9 mouse cellular contexts compared by ENCODE assay signal in genomic region chr16:4602189-4602588, GRCm38 (mm10). TPM values are rescaled to one million over a fixed set of nuclear protein-coding genes. Genes with fewer than 3 reads are reported as not detected.
DNase-seq lines count a peak whose midpoint lies in the region; ATAC-seq lines count a peak whose summit lies in the region.
"Had no signal": no experiment of that assay in that cellular context is flagged by ENCODE, and none has a peak within 500 bp of the region (broad histone marks: within the 10 kb centered on the region; RNA-seq: fewer than 3 reads in every experiment).

No protein-coding gene starts in this region.

- no peak overlapping the region for H3K4me3 ChIP-seq in midbrain, embryonic 12.5 days
- no peak overlapping the region for H3K4me3 ChIP-seq in midbrain, embryonic 16.5 days (ENCODE audit: low read depth, low read length)
- no peak overlapping the region for H3K4me3 ChIP-seq in stomach, embryonic 16.5 days (replicated peaks; ENCODE audit: low read length)
- H3K4me3 ChIP-seq: left cerebral cortex, adult 2 months had no signal

- no peak overlapping the region; the same call in 1 of the 2 replicates for H3K9ac ChIP-seq in midbrain, embryonic 12.5 days (replicated peaks)
- H3K9ac ChIP-seq in midbrain, embryonic 16.5 days (ENCODE audit: low read depth, low read length) = no peak overlapping the region
- H3K9ac ChIP-seq in stomach, embryonic 16.5 days (ENCODE audit: low read length) = peak overlapping the region; percentile 56

- ATAC-seq in midbrain, embryonic 12.5 days (ENCODE audit: low FRiP score, low read depth) = no peak
- ATAC-seq in midbrain, embryonic 16.5 days = no peak
- ATAC-seq in stomach, embryonic 16.5 days (ENCODE audit: insufficient read depth, low FRiP score) = peak; percentile 19; the same call in 1 of the 2 replicates

- H3K9me3 ChIP-seq in midbrain, embryonic 12.5 days = no peaks in the 10 kb centered on the region
- H3K9me3 ChIP-seq in midbrain, embryonic 16.5 days (replicated peaks; ENCODE audit: control insufficient read depth, low read length, poor library complexity, severe bottlenecking) = no peaks in the 10 kb centered on the region
- H3K9me3 ChIP-seq in stomach, embryonic 16.5 days (replicated peaks; ENCODE audit: control insufficient read depth, low read length) = no peaks in the 10 kb centered on the region

- H3K4me1 ChIP-seq in midbrain, embryonic 12.5 days = peaks cover 98% of the 10 kb centered on the region
- H3K4me1 ChIP-seq in midbrain, embryonic 16.5 days (ENCODE audit: control insufficient read depth, insufficient read depth, low read length) = peaks cover 32% of the 10 kb centered on the region
- H3K4me1 ChIP-seq in stomach, embryonic 16.5 days (ENCODE audit: control insufficient read depth, insufficient read depth, low read length) = peaks cover 81% of the 10 kb centered on the region

- WGBS in midbrain, embryonic 12.5 days = 20% methylated on average over 3 of the region's 3 CpGs
- 19% methylated on average over 3 of the region's 3 CpGs for WGBS in midbrain, embryonic 16.5 days
- 19% methylated on average over 3 of the region's 3 CpGs for WGBS in stomach, embryonic 16.5 days

- H3K27ac ChIP-seq in midbrain, embryonic 12.5 days (replicated peaks) = peak overlapping the region; percentile 54
- H3K27ac ChIP-seq in midbrain, embryonic 16.5 days (ENCODE audit: low read length) = no peak overlapping the region
- peak overlapping the region; percentile 39 for H3K27ac ChIP-seq in stomach, embryonic 16.5 days (ENCODE audit: low read length)
- H3K27ac ChIP-seq: left cerebral cortex, adult 2 months had no signal

- no peaks in the 10 kb centered on the region for H3K27me3 ChIP-seq in midbrain, embryonic 12.5 days
- no peaks in the 10 kb centered on the region for H3K27me3 ChIP-seq in midbrain, embryonic 16.5 days (ENCODE audit: control insufficient read depth, insufficient read depth, low read depth, low read length)
- no peaks in the 10 kb centered on the region for H3K27me3 ChIP-seq in stomach, embryonic 16.5 days (ENCODE audit: control insufficient read depth, insufficient read depth, low read length)

- H3K36me3 ChIP-seq in midbrain, embryonic 12.5 days = no peaks in the 10 kb centered on the region
- no peaks in the 10 kb centered on the region for H3K36me3 ChIP-seq in midbrain, embryonic 16.5 days (ENCODE audit: control insufficient read depth, insufficient read depth, low read length)
- H3K36me3 ChIP-seq in stomach, embryonic 16.5 days (ENCODE audit: control insufficient read depth, insufficient read depth, low read length) = no peaks in the 10 kb centered on the region

- 0 out of 2 replicates have a peak overlapping the region, but pooled peaks have one; percentile 0 for H3K4me2 ChIP-seq in midbrain, embryonic 12.5 days (replicated peaks)
- no peak overlapping the region for H3K4me2 ChIP-seq in midbrain, embryonic 16.5 days (ENCODE audit: low read length)
- 0 out of 2 replicates have a peak overlapping the region, but pooled peaks have one; percentile 7 for H3K4me2 ChIP-seq in stomach, embryonic 16.5 days (ENCODE audit: low read depth, low read length)

- DNase-seq in embryo, embryonic 10.5 days (ENCODE audit: low spot score) = peak; percentile 39
- DNase-seq in embryo, embryonic 9.5 days (ENCODE audit: extremely low spot score) = no peak
- DNase-seq in kidney, postnatal 10 days = peak; percentile 85
- DNase-seq in left cerebral cortex, adult 11 months (ENCODE audit: low spot score) = no peak
- no peak for DNase-seq in layer of hippocampus, adult 8-10 months (ENCODE audit: low spot score in 2 of 2)

RNA-seq across cellular contexts. Expression of gene Glis2, which starts 7.7 kb away (rescaled TPM):
- 28.2 and 35.6 TPM in 2 replicates for polyA plus RNA-seq in midbrain, embryonic 12.5 days (2016; fragmentation: Nextera tagmentation; extraction: Ambion mirVana)
- 13.0 and 14.0 TPM in 2 replicates for polyA plus RNA-seq in midbrain, embryonic 16.5 days (2015; fragmentation: Nextera tagmentation; extraction: Ambion mirVana)
- 18.7 and 21.7 TPM in 2 replicates for polyA plus RNA-seq in stomach, embryonic 16.5 days (2015; fragmentation: Nextera tagmentation; extraction: Ambion mirVana)
- 10 to 100 TPM; 10.9 to 18.4 (median 11.9) TPM for total RNA-seq in layer of hippocampus, adult 8-10 months (2022)

RNA-seq across cellular contexts. Expression of gene Pam16, which starts 22.6 kb away (rescaled TPM):
- 112 and 123 TPM in 2 replicates for polyA plus RNA-seq in midbrain, embryonic 12.5 days (2016; fragmentation: Nextera tagmentation; extraction: Ambion mirVana)
- 144 and 153 TPM in 2 replicates for polyA plus RNA-seq in midbrain, embryonic 16.5 days (2015; fragmentation: Nextera tagmentation; extraction: Ambion mirVana)
- polyA plus RNA-seq in stomach, embryonic 16.5 days (2015; fragmentation: Nextera tagmentation; extraction: Ambion mirVana) = 47.9 and 75.3 TPM in 2 replicates
- total RNA-seq in layer of hippocampus, adult 8-10 months (2022) = 100 to 1,000 TPM in 1 of 4 experiments, 10 to 100 TPM in 3; 81.5 to 100 (median 89.5) TPM

RNA-seq across cellular contexts. Expression of gene Vasn, which starts 37.6 kb away (rescaled TPM):
- polyA plus RNA-seq in midbrain, embryonic 12.5 days (2016; fragmentation: Nextera tagmentation; extraction: Ambion mirVana) = 7.7 and 11.1 TPM in 2 replicates
- 4.2 and 4.3 TPM in 2 replicates for polyA plus RNA-seq in midbrain, embryonic 16.5 days (2015; fragmentation: Nextera tagmentation; extraction: Ambion mirVana)
- polyA plus RNA-seq in stomach, embryonic 16.5 days (2015; fragmentation: Nextera tagmentation; extraction: Ambion mirVana) = 18.3 and 18.4 TPM in 2 replicates
- 10 to 100 TPM in 1 of 4 experiments, 1 to 10 TPM in 3; 4.8 to 10.2 (median 6.7) TPM for total RNA-seq in layer of hippocampus, adult 8-10 months (2022)

RNA-seq across cellular contexts. Expression of gene Dnaja3, which starts 37.6 kb away (rescaled TPM):
- 55.9 and 58.5 TPM in 2 replicates for polyA plus RNA-seq in midbrain, embryonic 12.5 days (2016; fragmentation: Nextera tagmentation; extraction: Ambion mirVana)
- 69.2 and 70.2 TPM in 2 replicates for polyA plus RNA-seq in midbrain, embryonic 16.5 days (2015; fragmentation: Nextera tagmentation; extraction: Ambion mirVana)
- polyA plus RNA-seq in stomach, embryonic 16.5 days (2015; fragmentation: Nextera tagmentation; extraction: Ambion mirVana) = 73.1 and 76.6 TPM in 2 replicates
- total RNA-seq in layer of hippocampus, adult 8-10 months (2022) = 10 to 100 TPM; 59.6 to 68.7 (median 64.4) TPM

RNA-seq across cellular contexts. Expression of gene Tfap4, which starts 42.5 kb away (rescaled TPM):
- polyA plus RNA-seq in midbrain, embryonic 12.5 days (2016; fragmentation: Nextera tagmentation; extraction: Ambion mirVana) = 17.8 and 19.2 TPM in 2 replicates
- 8.0 and 9.1 TPM in 2 replicates for polyA plus RNA-seq in midbrain, embryonic 16.5 days (2015; fragmentation: Nextera tagmentation; extraction: Ambion mirVana)
- 16.1 and 17.0 TPM in 2 replicates for polyA plus RNA-seq in stomach, embryonic 16.5 days (2015; fragmentation: Nextera tagmentation; extraction: Ambion mirVana)
- total RNA-seq in layer of hippocampus, adult 8-10 months (2022) = 1 to 10 TPM; 5.8 to 7.4 (median 7.4) TPM

Comparison
In these comparisons a context has a peak if more than half of its experiments do, and no peak if none do; other contexts are left out.
1. DNase-seq: peak in embryo, embryonic 10.5 days (single experiment) and kidney, postnatal 10 days (single experiment); none in embryo, embryonic 9.5 days (single experiment), left cerebral cortex, adult 11 months (single experiment) and layer of hippocampus, adult 8-10 months (0 of 2).